9 mouse cellular contexts compared by ENCODE assay signal in genomic region chr6:91307972-91308371, GRCm38 (mm10).
DNase-seq lines count a peak whose midpoint lies in the region; ATAC-seq lines count a peak whose summit lies in the region.
"Had no signal": no experiment of that assay in that cellular context is flagged by ENCODE, and none has a peak within 500 bp of the region (broad histone marks: within the 10 kb centered on the region; RNA-seq: fewer than 3 reads in every experiment).

No protein-coding gene starts in this region.

- H3K27ac ChIP-seq in midbrain, embryonic 13.5 days = no peak overlapping the region
- H3K27ac ChIP-seq in midbrain, embryonic 16.5 days (ENCODE audit: low read length) = no peak overlapping the region
- H3K27ac ChIP-seq in neural tube, embryonic 13.5 days (replicated peaks) = 0 out of 2 replicates have a peak overlapping the region, but pooled peaks have one; percentile 61

- WGBS in midbrain, embryonic 13.5 days = 56% methylated on average over 1 of the region's 1 CpGs
- WGBS in midbrain, embryonic 16.5 days = 50% methylated on average over 1 of the region's 1 CpGs
- WGBS in neural tube, embryonic 13.5 days = 48% methylated on average over 1 of the region's 1 CpGs

- no peaks in the 10 kb centered on the region for H3K27me3 ChIP-seq in midbrain, embryonic 13.5 days
- no peaks in the 10 kb centered on the region for H3K27me3 ChIP-seq in midbrain, embryonic 16.5 days (ENCODE audit: control insufficient read depth, insufficient read depth, low read depth, low read length)
- no peaks in the 10 kb centered on the region for H3K27me3 ChIP-seq in neural tube, embryonic 13.5 days

- no peaks in the 10 kb centered on the region for H3K36me3 ChIP-seq in midbrain, embryonic 13.5 days
- H3K36me3 ChIP-seq in midbrain, embryonic 16.5 days (ENCODE audit: control insufficient read depth, insufficient read depth, low read length) = no peaks in the 10 kb centered on the region
- no peaks in the 10 kb centered on the region for H3K36me3 ChIP-seq in neural tube, embryonic 13.5 days
- H3K36me3 ChIP-seq: heart, embryonic 12.5 days had no signal

- no peak overlapping the region for H3K4me3 ChIP-seq in midbrain, embryonic 13.5 days (replicated peaks)
- H3K4me3 ChIP-seq in midbrain, embryonic 16.5 days (ENCODE audit: low read depth, low read length) = no peak overlapping the region
- H3K4me3 ChIP-seq in neural tube, embryonic 13.5 days = no peak overlapping the region
- H3K4me3 ChIP-seq: heart, embryonic 12.5 days had no signal

- H3K4me1 ChIP-seq in midbrain, embryonic 13.5 days (replicated peaks) = no peaks in the 10 kb centered on the region
- no peaks in the 10 kb centered on the region for H3K4me1 ChIP-seq in midbrain, embryonic 16.5 days (ENCODE audit: control insufficient read depth, insufficient read depth, low read length)
- H3K4me1 ChIP-seq in neural tube, embryonic 13.5 days (replicated peaks) = no peaks in the 10 kb centered on the region

- H3K9me3 ChIP-seq in midbrain, embryonic 13.5 days = no peaks in the 10 kb centered on the region
- H3K9me3 ChIP-seq in midbrain, embryonic 16.5 days (replicated peaks; ENCODE audit: control insufficient read depth, low read length, poor library complexity, severe bottlenecking) = no peaks in the 10 kb centered on the region
- no peaks in the 10 kb centered on the region for H3K9me3 ChIP-seq in neural tube, embryonic 13.5 days
- H3K9me3 ChIP-seq: heart, embryonic 12.5 days had no signal

- peak; percentile 49; the same call in 1 of the 2 replicates for ATAC-seq in midbrain, embryonic 13.5 days
- no peak for ATAC-seq in midbrain, embryonic 16.5 days
- peak; percentile 71; the same call in 1 of the 2 replicates for ATAC-seq in neural tube, embryonic 13.5 days (ENCODE audit: low read depth)
- no peak for ATAC-seq in erythroblast, adult 5-6 weeks (replicated peaks; ENCODE audit: low FRiP score, poor library complexity, severe bottlenecking)

- DNase-seq in cerebellum, postnatal 25 days = peak; percentile 27 to 41
- no peak for DNase-seq in cerebellum, adult 8-10 months
- DNase-seq in kidney, postnatal 36 days = peak; percentile 24 to 38
- DNase-seq in embryo, embryonic 10 days (ENCODE audit: low spot score) = no peak

- H3K4me2 ChIP-seq in midbrain, embryonic 13.5 days (replicated peaks) = no peak overlapping the region
- H3K4me2 ChIP-seq in midbrain, embryonic 16.5 days (ENCODE audit: low read length) = no peak overlapping the region
- no peak overlapping the region for H3K4me2 ChIP-seq in neural tube, embryonic 13.5 days
- H3K4me2 ChIP-seq: heart, embryonic 12.5 days had no signal

- no peak overlapping the region for H3K9ac ChIP-seq in midbrain, embryonic 13.5 days (replicated peaks)
- H3K9ac ChIP-seq in midbrain, embryonic 16.5 days (ENCODE audit: low read depth, low read length) = no peak overlapping the region
- no peak overlapping the region for H3K9ac ChIP-seq in neural tube, embryonic 13.5 days
- H3K9ac ChIP-seq: heart, embryonic 12.5 days had no signal

Comparison
In these comparisons a context has a peak if more than half of its experiments do, and no peak if none do; other contexts are left out.
1. DNase-seq: peak in cerebellum, postnatal 25 days (2 of 2) and kidney, postnatal 36 days (2 of 2); none in cerebellum, adult 8-10 months (single experiment) and embryo, embryonic 10 days (single experiment).
2. ATAC-seq: peak in midbrain, embryonic 13.5 days (single experiment) and neural tube, embryonic 13.5 days (single experiment); none in midbrain, embryonic 16.5 days (single experiment) and erythroblast, adult 5-6 weeks (single experiment).